Mouse (Mus musculus) intestine, embryonic 14.5 days (tissue): ENCODE data around the gene Rcl1. TPM values are rescaled to one million over a fixed set of nuclear protein-coding genes. Genes with fewer than 3 reads are reported as not detected.

ENCODE experiments used
- ATAC-seq: fragments of 200-750 bp; cut with Nextera tagmentation; replicated peaks from 2 replicates; pipeline ENCODE4 v1.8.0; 2017; ENCODE audit warnings: low read depth, moderate number of reproducible peaks, moderate TSS enrichment, moderate library complexity; ENCODE audit not compliant: low FRiP score, low TSS enrichment
- DNase-seq: peaks from one replicate; pipeline ENCODE4 v3.0.0-alpha.2; 2018; ENCODE audit warnings: low spot score
- H3K27ac ChIP-seq: fragments of 300-500 bp; sonication (generic); 2 replicates; pipeline ENCODE4 v1.5.1; 2014; ENCODE audit warnings: low read depth, mild to moderate bottlenecking, control low read depth
- H3K27me3 ChIP-seq: fragments of 300-500 bp; sonication (generic); replicated peaks from 2 replicates; pipeline ENCODE4 v1.6.1; 2014; ENCODE audit warnings: low read length, control low read depth; ENCODE audit not compliant: control insufficient read depth, insufficient read depth
- H3K36me3 ChIP-seq: fragments of 300-500 bp; sonication (generic); 2 replicates; pipeline ENCODE4 v1.6.1; 2014; ENCODE audit warnings: low read length, control low read depth; ENCODE audit not compliant: control insufficient read depth, insufficient read depth
- H3K4me1 ChIP-seq: fragments of 300-500 bp; sonication (generic); replicated peaks from 2 replicates; pipeline ENCODE4 v1.6.1; 2014; ENCODE audit warnings: low read length, control low read depth, mixed read lengths; ENCODE audit not compliant: control insufficient read depth, insufficient read depth
- H3K4me2 ChIP-seq: fragments of 300-500 bp; sonication (generic); 2 replicates; pipeline ENCODE4 v1.6.1; 2014; ENCODE audit warnings: low read length
- H3K4me3 ChIP-seq: fragments of 300-500 bp; sonication (generic); 2 replicates; pipeline ENCODE4 v1.5.1; 2014; ENCODE audit warnings: low read depth, low read length, control low read depth, mixed read lengths
- H3K9ac ChIP-seq: fragments of 300-500 bp; sonication (generic); 2 replicates; pipeline ENCODE4 v1.6.1; 2014; ENCODE audit warnings: mild to moderate bottlenecking, low read length
- H3K9me3 ChIP-seq: fragments of 300-500 bp; sonication (generic); 2 replicates; pipeline ENCODE4 v1.6.1; 2016; ENCODE audit warnings: low read length, control low read depth; ENCODE audit not compliant: control insufficient read depth
- WGBS: fragments of 180-500 bp; shearing (Covaris S2); extraction: QIAGEN DNeasy Blood & Tissue Kit; methylation state at CpG from one replicate; pipeline ENCODE4 v1.1.7; 2014; 5-methylcytosine and 5-hydroxymethylcytosine counted together
- polyA plus RNA-seq: library from polyadenylated mRNA; unstranded; fragments of >200 nt; fragmentation: Nextera tagmentation; extraction: Ambion mirVana; gene quantifications from 2 replicates; pipeline ENCODE4 v1.2.1, GENCODE M21; 2014

Gene Rcl1
- polyA plus RNA-seq, 1 experiment from 2014 or later, result 77.2 TPM

GRCm38 (mm10) chr19:29164528-29165166 lies 63.5 kb downstream of the Rcl1 start:
- Histone ChIP-seq H3K9ac (no peak overlapping the region), H3K4me1 (no peaks in the 10 kb centered on the region), H3K4me3 (no peak overlapping the region), H3K36me3 (no peaks in the 10 kb centered on the region), H3K27ac (no peak overlapping the region), H3K4me2 (no peak overlapping the region), H3K9me3 (no peaks in the 10 kb centered on the region), H3K27me3 (no peaks in the 10 kb centered on the region)
- ATAC-seq, result no peak
- 86% methylated on average over 7 of the region's 7 CpGs for WGBS
- no peak for DNase-seq

- DNase-seq (no peak), ATAC-seq (no peak)
- no peaks in the 10 kb centered on the region for H3K36me3 ChIP-seq
- H3K27me3 ChIP-seq, result no peaks in the 10 kb centered on the region
- 84% methylated on average over 6 of the region's 6 CpGs for WGBS
- no peak overlapping the region for H3K9ac ChIP-seq
- H3K4me1 ChIP-seq, result no peaks in the 10 kb centered on the region
- no peak overlapping the region for H3K4me3 ChIP-seq
- no peaks in the 10 kb centered on the region for H3K9me3 ChIP-seq
- H3K27ac ChIP-seq, result no peak overlapping the region
- H3K4me2 ChIP-seq, result no peak overlapping the region
Observed at GRCm38 (mm10) chr19:29167938-29168337, 66.8 kb downstream of the Rcl1 start.

DNA sequence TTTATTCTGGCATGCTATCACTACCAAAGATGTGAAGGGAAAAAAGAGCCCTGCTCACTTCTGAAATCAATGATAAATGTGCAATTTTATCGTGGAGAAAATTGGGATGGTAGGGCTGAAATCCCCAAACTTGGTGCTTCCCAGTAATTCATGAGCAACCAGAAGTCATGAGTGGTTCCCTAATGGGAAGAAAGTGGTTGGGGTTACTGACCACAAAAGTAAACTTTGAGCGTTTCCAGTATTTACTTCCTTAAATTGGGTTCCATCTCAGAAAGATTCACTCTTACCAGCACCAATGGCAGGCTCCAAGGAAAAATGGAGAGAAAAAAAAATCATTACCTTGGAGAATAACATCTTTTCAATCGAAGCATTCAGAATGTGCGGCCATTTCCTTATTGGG lies 79.2 kb downstream of the Rcl1 start:
- DNase-seq (no peak), ATAC-seq (no peak)
- H3K9me3 ChIP-seq, result peaks cover 2% of the 10 kb centered on the region; the same call in 1 of the 2 replicates
- H3K4me2 ChIP-seq, result no peak overlapping the region
- no peak overlapping the region for H3K4me3 ChIP-seq
- no peak overlapping the region for H3K9ac ChIP-seq
- H3K27ac ChIP-seq, result no peak overlapping the region
- 80% methylated on average over 4 of the region's 4 CpGs for WGBS
- no peaks in the 10 kb centered on the region for H3K36me3 ChIP-seq
- H3K27me3 ChIP-seq, result no peaks in the 10 kb centered on the region
- no peaks in the 10 kb centered on the region for H3K4me1 ChIP-seq

GRCm38 (mm10) chr19:29182166-29182565 lies 81.0 kb downstream of the Rcl1 start:
- WGBS, result 84% methylated on average over 5 of the region's 5 CpGs
- no peak overlapping the region for H3K27ac ChIP-seq

GRCm38 (mm10) chr19:29185122-29185521 lies 83.9 kb downstream of the Rcl1 start:
- 66% methylated on average over 7 of the region's 7 CpGs for WGBS
- Histone ChIP-seq H3K9me3 (no peaks in the 10 kb centered on the region), H3K4me1 (no peaks in the 10 kb centered on the region), H3K4me2 (no peak overlapping the region), H3K36me3 (no peaks in the 10 kb centered on the region), H3K4me3 (no peak overlapping the region), H3K27me3 (no peaks in the 10 kb centered on the region), H3K9ac (no peak overlapping the region), H3K27ac (no peak overlapping the region)
- ATAC-seq (no peak), DNase-seq (no peak)

More at GRCm38 (mm10) chr19:29182166-29182565, 81.0 kb downstream of the Rcl1 start:
- H3K4me1 ChIP-seq, result no peaks in the 10 kb centered on the region
- H3K4me2 ChIP-seq, result no peak overlapping the region
- H3K4me3 ChIP-seq, result no peak overlapping the region
- peaks cover 2% of the 10 kb centered on the region; the same call in 1 of the 2 replicates for H3K9me3 ChIP-seq
- ATAC-seq (no peak), DNase-seq (no peak)
- H3K27me3 ChIP-seq, result no peaks in the 10 kb centered on the region
- H3K9ac ChIP-seq, result no peak overlapping the region
- no peaks in the 10 kb centered on the region for H3K36me3 ChIP-seq

- 73% methylated on average over 9 of the region's 9 CpGs for WGBS
- Histone ChIP-seq H3K36me3 (no peaks in the 10 kb centered on the region), H3K4me3 (no peak overlapping the region), H3K4me1 (no peaks in the 10 kb centered on the region), H3K9me3 (no peaks in the 10 kb centered on the region), H3K4me2 (no peak overlapping the region), H3K27ac (no peak overlapping the region), H3K27me3 (no peaks in the 10 kb centered on the region), H3K9ac (no peak overlapping the region)
- DNase-seq (no peak), ATAC-seq (no peak)
Observed at GRCm38 (mm10) chr19:29185552-29186232, 84.5 kb downstream of the Rcl1 start.

DNA sequence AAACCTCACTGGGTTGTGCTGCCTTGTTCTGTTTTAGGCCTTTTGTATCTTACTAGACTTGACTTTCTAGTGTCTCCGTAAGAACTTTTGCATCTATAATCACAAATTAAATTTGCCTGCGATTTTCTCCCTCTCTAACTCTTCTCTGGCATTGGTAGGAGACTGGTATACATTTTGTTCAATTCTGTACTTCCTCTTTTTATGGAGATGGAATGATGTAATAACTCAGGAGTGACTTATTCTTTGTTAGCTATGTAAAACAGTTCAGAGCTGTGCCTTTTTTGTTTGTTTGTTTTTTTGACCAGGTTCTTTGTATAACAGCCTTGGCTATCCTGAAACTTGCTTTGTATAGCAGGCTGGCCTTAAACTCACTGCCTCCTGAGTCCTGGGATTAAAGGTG lies 87.7 kb downstream of the Rcl1 start:
- Histone ChIP-seq H3K4me3 (no peak overlapping the region), H3K36me3 (no peaks in the 10 kb centered on the region), H3K9me3 (no peaks in the 10 kb centered on the region), H3K27me3 (no peaks in the 10 kb centered on the region), H3K27ac (no peak overlapping the region), H3K4me1 (no peaks in the 10 kb centered on the region), H3K4me2 (no peak overlapping the region), H3K9ac (no peak overlapping the region)
- ATAC-seq (no peak), DNase-seq (no peak)
- WGBS, result 92% methylated on average over 2 of the region's 2 CpGs
